Mouse (Mus musculus) forebrain, embryonic 16.5 days (tissue): ENCODE measurements around the gene Ddrgk1. TPM values are rescaled to one million over a fixed set of nuclear protein-coding genes. Genes with fewer than 3 reads are reported as not detected.

ENCODE experiments used
- ATAC-seq: fragments of 200-750 bp; cut with Nextera tagmentation; 2 replicates; pipeline ENCODE4 v1.8.0; 2017; ENCODE audit warnings: mild to moderate bottlenecking, moderate library complexity
- H3K27ac ChIP-seq: fragments of 300-500 bp; sonication (generic); 2 replicates; pipeline ENCODE4 v1.5.1; 2014; ENCODE audit warnings: low read length, control low read depth
- H3K27me3 ChIP-seq: fragments of 300-500 bp; sonication (generic); replicated peaks from 2 replicates; pipeline ENCODE4 v1.6.1; 2014; ENCODE audit warnings: low read length; ENCODE audit not compliant: control insufficient read depth, insufficient read depth
- H3K36me3 ChIP-seq: fragments of 300-500 bp; sonication (generic); 2 replicates; pipeline ENCODE4 v1.6.1; 2014; ENCODE audit not compliant: control insufficient read depth, insufficient read depth
- H3K4me1 ChIP-seq: fragments of 300-500 bp; sonication (generic); replicated peaks from 2 replicates; pipeline ENCODE4 v1.6.1; 2014; ENCODE audit warnings: low read length; ENCODE audit not compliant: control insufficient read depth, insufficient read depth
- H3K4me2 ChIP-seq: fragments of 300-500 bp; sonication (generic); 2 replicates; pipeline ENCODE4 v1.6.1; 2014; ENCODE audit warnings: mild to moderate bottlenecking, low read length, control low read depth
- H3K4me3 ChIP-seq: fragments of 300-500 bp; sonication (generic); replicated peaks from 2 replicates; pipeline ENCODE4 v1.5.1; 2014; ENCODE audit warnings: mild to moderate bottlenecking, low read length, control low read depth
- H3K9ac ChIP-seq: fragments of 300-500 bp; sonication (generic); replicated peaks from 2 replicates; pipeline ENCODE4 v1.6.1; 2014; ENCODE audit warnings: low read depth, low read length, control low read depth
- H3K9me3 ChIP-seq: fragments of 300-500 bp; sonication (generic); 2 replicates; pipeline ENCODE4 v1.6.1; 2016; ENCODE audit warnings: low read length; ENCODE audit not compliant: control insufficient read depth
- WGBS: fragments of 180-500 bp; shearing (Covaris S2); extraction: QIAGEN DNeasy Blood & Tissue Kit; methylation state at CpG from one replicate; pipeline ENCODE4 v1.1.7; 2014; 5-methylcytosine and 5-hydroxymethylcytosine counted together
- polyA plus RNA-seq: library from polyadenylated mRNA; unstranded; fragments of >200 nt; fragmentation: Nextera tagmentation; extraction: Ambion mirVana; gene quantifications from 2 replicates; pipeline ENCODE4 v1.2.1, GENCODE M21; 2015

Ddrgk1 gene
- polyA plus RNA-seq, 1 experiment from 2014 or later, result 62.3 TPM

GRCm38 (mm10) chr2:130629839-130630203 lies 34.6 kb downstream of the Ddrgk1 start, which contains the start of the genes Fastkd5 and Ubox5:
Gene Fastkd5 (minus strand): TSS chr2:130630027.
Gene Ubox5 (minus strand): TSS chr2:130630038.
- Histone ChIP-seq H3K27ac (peak within 1 kb of the TSS; percentile 47), H3K4me2 (peak within 1 kb of the TSS; percentile 94), H3K4me3 (peak within 1 kb of the TSS; percentile 97), H3K36me3 (peaks cover 10% of the 10 kb centered on the region), H3K27me3 (peaks cover 7% of the 10 kb centered on the region; the same call in 1 of the 2 replicates), H3K9ac (peak within 1 kb of the TSS; percentile 96), H3K4me1 (peaks cover 19% of the 10 kb centered on the region), H3K9me3 (no peaks in the 10 kb centered on the region)
- peak; percentile 92 for ATAC-seq
- WGBS, result under 1% methylated on average over 25 of the region's 25 CpGs

GRCm38 (mm10) chr2:130629080-130629838 lies 35.2 kb downstream of the Ddrgk1 start:
- H3K4me1 ChIP-seq, result peaks cover 13% of the 10 kb centered on the region
- peak overlapping the region; percentile 47 for H3K27ac ChIP-seq
- H3K4me2 ChIP-seq, result peak overlapping the region; percentile 94
- peak; percentile 65 for ATAC-seq
- H3K27me3 ChIP-seq, result peaks cover 3% of the 10 kb centered on the region; the same call in 1 of the 2 replicates
- H3K9ac ChIP-seq, result peak overlapping the region; percentile 96
- H3K4me3 ChIP-seq, result peak overlapping the region; percentile 97
- 2% methylated on average over 37 of the region's 37 CpGs for WGBS
- H3K9me3 ChIP-seq, result no peaks in the 10 kb centered on the region
- peaks cover 10% of the 10 kb centered on the region for H3K36me3 ChIP-seq

GRCm38 (mm10) chr2:130628424-130628823 lies 36.0 kb downstream of the Ddrgk1 start:
- Histone ChIP-seq H3K27me3 (no peaks in the 10 kb centered on the region), H3K4me2 (peak overlapping the region; percentile 94), H3K9me3 (no peaks in the 10 kb centered on the region), H3K4me1 (peaks cover 10% of the 10 kb centered on the region), H3K36me3 (peaks cover 10% of the 10 kb centered on the region), H3K4me3 (no peak overlapping the region), H3K27ac (no peak overlapping the region), H3K9ac (no peak overlapping the region)
- 57% methylated on average over 3 of the region's 3 CpGs for WGBS
- ATAC-seq, result no peak

GRCm38 (mm10) chr2:130618972-130619371 lies 45.5 kb downstream of the Ddrgk1 start:
- H3K27me3 ChIP-seq, result no peaks in the 10 kb centered on the region
- no peak overlapping the region for H3K4me2 ChIP-seq
- H3K36me3 ChIP-seq, result peaks cover 15% of the 10 kb centered on the region
- H3K9me3 ChIP-seq, result no peaks in the 10 kb centered on the region
- no peak overlapping the region for H3K27ac ChIP-seq
- H3K9ac ChIP-seq, result no peak overlapping the region
- H3K4me1 ChIP-seq, result no peaks in the 10 kb centered on the region
- WGBS, result 85% methylated on average over 7 of the region's 7 CpGs
- no peak for ATAC-seq
- H3K4me3 ChIP-seq, result no peak overlapping the region

GRCm38 (mm10) chr2:130613091-130613490 lies 51.4 kb downstream of the Ddrgk1 start:
- Histone ChIP-seq H3K27me3 (no peaks in the 10 kb centered on the region), H3K9me3 (no peaks in the 10 kb centered on the region), H3K4me2 (no peak overlapping the region), H3K27ac (no peak overlapping the region), H3K4me1 (no peaks in the 10 kb centered on the region), H3K9ac (no peak overlapping the region), H3K4me3 (no peak overlapping the region), H3K36me3 (peaks cover 7% of the 10 kb centered on the region)
- WGBS, result 60% methylated on average over 3 of the region's 3 CpGs
- ATAC-seq, result no peak

Other genes starting within 250 kb of the Ddrgk1 start
- gene Vps16, start 240.3 kb downstream of the Ddrgk1 start, polyA plus RNA-seq, result 134 and 138 TPM in 2 replicates
- gene Pced1a, start 240.0 kb downstream of the Ddrgk1 start, polyA plus RNA-seq, result 17.3 and 17.8 TPM in 2 replicates
- 152 and 160 TPM in 2 replicates for gene Ptpra, start 214.4 kb downstream of the Ddrgk1 start, polyA plus RNA-seq
- 76.3 and 86.2 TPM in 2 replicates for gene Mrps26, start 100.9 kb downstream of the Ddrgk1 start, polyA plus RNA-seq
- 2.4 TPM in 1 of 2 replicates, not detected in the other for gene Oxt, start 88.5 kb downstream of the Ddrgk1 start, polyA plus RNA-seq
- gene Avp, start 82.1 kb downstream of the Ddrgk1 start, polyA plus RNA-seq, result 4.7 and 23.5 TPM in 2 replicates
- 12.5 and 17.2 TPM in 2 replicates for gene Fastkd5, start 34.6 kb downstream of the Ddrgk1 start, polyA plus RNA-seq
- 13.7 and 14.7 TPM in 2 replicates for gene Ubox5, start 34.6 kb downstream of the Ddrgk1 start, polyA plus RNA-seq
- gene Lzts3, start 21.9 kb downstream of the Ddrgk1 start, polyA plus RNA-seq, result 8.4 and 11.3 TPM in 2 replicates
- 117 and 124 TPM in 2 replicates for gene Itpa, start 3.0 kb upstream of the Ddrgk1 start, polyA plus RNA-seq
- gene Slc4a11, start 32.9 kb upstream of the Ddrgk1 start, polyA plus RNA-seq, result 0.86 and 1.8 TPM in 2 replicates
- 93.7 and 109 TPM in 2 replicates for gene 4930402H24Rik, start 241.7 kb upstream of the Ddrgk1 start, polyA plus RNA-seq
- 12.2 and 14.8 TPM in 2 replicates for gene Atrn, start 241.8 kb upstream of the Ddrgk1 start, polyA plus RNA-seq